In genomic region chr1:75331271-75331670, GRCm38 (mm10) we compare ENCODE assay signal across 37 mouse cellular contexts. TPM values are rescaled to one million over a fixed set of nuclear protein-coding genes. Genes with fewer than 3 reads are reported as not detected.
"Had no signal": no experiment of that assay in that cellular context is flagged by ENCODE, and none has a peak within 500 bp of the region (broad histone marks: within the 10 kb centered on the region; RNA-seq: fewer than 3 reads in every experiment).

No protein-coding gene starts in this region.

- H3K4me2 ChIP-seq: limb, embryonic 12.5 days; limb, embryonic 13.5 days; limb, embryonic 15.5 days; liver, embryonic 11.5 days; liver, embryonic 12.5 days; liver, embryonic 13.5 days; liver, embryonic 15.5 days; lung, embryonic 14.5 days; lung, embryonic 15.5 days; midbrain, embryonic 12.5 days; midbrain, embryonic 13.5 days; midbrain, embryonic 15.5 days; neural tube, embryonic 12.5 days had no signal

- DNase-seq: left cerebral cortex, postnatal 4 days; liver; liver, embryonic 13.5 days; liver, postnatal 0 days; lung, adult 18-20 months; lung, adult 2 months; lung, embryonic 14.5 days; lung, postnatal 10 days; lung, postnatal 14 days; lung, postnatal 36 days; lung, postnatal 4 days; midbrain, embryonic 14.5 days had no signal

- H3K4me1 ChIP-seq: limb, embryonic 10.5 days; limb, embryonic 13.5 days; limb, embryonic 15.5 days; lung, embryonic 15.5 days; megakaryocyte, embryonic 14.5 days; midbrain, embryonic 10.5 days; midbrain, embryonic 12.5 days; midbrain, embryonic 13.5 days; midbrain, embryonic 15.5 days; neural tube, embryonic 12.5 days had no signal

- H3K27ac ChIP-seq: left cerebral cortex, adult 2 months; limb, embryonic 10.5 days; limb, embryonic 12.5 days; limb, embryonic 13.5 days; limb, embryonic 15.5 days; liver, embryonic 12.5 days; liver, embryonic 13.5 days; liver, embryonic 14.5 days; liver, embryonic 15.5 days; lung, embryonic 15.5 days; macrophage; midbrain, embryonic 10.5 days; midbrain, embryonic 12.5 days; midbrain, embryonic 13.5 days; midbrain, embryonic 15.5 days; neural tube, embryonic 12.5 days had no signal

- H3K27me3 ChIP-seq: limb, embryonic 12.5 days; limb, embryonic 13.5 days; limb, embryonic 15.5 days; liver, embryonic 13.5 days; lung, embryonic 15.5 days; midbrain, embryonic 12.5 days; midbrain, embryonic 13.5 days; midbrain, embryonic 15.5 days; neural tube, embryonic 12.5 days had no signal

- H3K36me3 ChIP-seq: limb, embryonic 10.5 days; limb, embryonic 12.5 days; limb, embryonic 13.5 days; limb, embryonic 15.5 days; liver, embryonic 12.5 days; liver, embryonic 13.5 days; liver, embryonic 15.5 days; lung, embryonic 15.5 days; midbrain, embryonic 10.5 days; midbrain, embryonic 12.5 days; midbrain, embryonic 13.5 days; midbrain, embryonic 15.5 days; neural tube, embryonic 12.5 days had no signal

- H3K4me3 ChIP-seq: left cerebral cortex, adult 2 months; limb, embryonic 10.5 days; limb, embryonic 12.5 days; limb, embryonic 13.5 days; limb, embryonic 15.5 days; liver, embryonic 12.5 days; liver, embryonic 13.5 days; liver, embryonic 15.5 days; lung, embryonic 15.5 days; megakaryocyte, embryonic 14.5 days; midbrain, embryonic 10.5 days; midbrain, embryonic 12.5 days; midbrain, embryonic 13.5 days; midbrain, embryonic 15.5 days; myocyte; neural tube, embryonic 12.5 days had no signal

- H3K9ac ChIP-seq: limb, embryonic 12.5 days; limb, embryonic 13.5 days; limb, embryonic 15.5 days; liver, embryonic 12.5 days; liver, embryonic 13.5 days; liver, embryonic 14.5 days; liver, embryonic 15.5 days; liver, postnatal 0 days; lung, embryonic 14.5 days; lung, embryonic 15.5 days; midbrain, embryonic 12.5 days; midbrain, embryonic 13.5 days; midbrain, embryonic 15.5 days; neural tube, embryonic 12.5 days had no signal

- ATAC-seq: liver, embryonic 12.5 days; liver, postnatal 0 days; lung, postnatal 0 days; midbrain, embryonic 13.5 days; midbrain, embryonic 15.5 days had no signal

- H3K9me3 ChIP-seq: limb, embryonic 10.5 days; limb, embryonic 15.5 days; liver, embryonic 12.5 days; liver, embryonic 15.5 days; lung, embryonic 15.5 days; midbrain, embryonic 12.5 days; midbrain, embryonic 15.5 days had no signal

RNA-seq across cellular contexts. Expression of gene Des, which starts 28.9 kb away (rescaled TPM):
- total RNA-seq: megakaryocyte progenitor cell, adult 5-6 weeks; megakaryocyte, adult 5-6 weeks; megakaryocyte-erythroid progenitor cell, adult 5-6 weeks; monocyte, adult 5-6 weeks had no signal
- polyA plus RNA-seq: macrophage had no signal

RNA-seq across cellular contexts. Expression of gene Speg, which starts 43.8 kb away (rescaled TPM):
- total RNA-seq: megakaryocyte progenitor cell, adult 5-6 weeks; megakaryocyte-erythroid progenitor cell, adult 5-6 weeks; monocyte, adult 5-6 weeks had no signal

RNA-seq across cellular contexts. Expression of gene Resp18, which starts 53.1 kb away (rescaled TPM):
- total RNA-seq: megakaryocyte progenitor cell, adult 5-6 weeks; megakaryocyte, adult 5-6 weeks; megakaryocyte-erythroid progenitor cell, adult 5-6 weeks; monocyte, adult 5-6 weeks had no signal
- polyA plus RNA-seq: limb, embryonic 10.5 days; limb, embryonic 11.5 days; limb, embryonic 13.5 days; liver, adult 2 months; liver, embryonic 11.5 days; liver, embryonic 13.5 days; liver, embryonic 14.5 days; liver, embryonic 15.5 days; liver, postnatal 0 days; lung, embryonic 14.5 days; macrophage; myocyte had no signal
